Mouse (Mus musculus): ENCODE data around the gene Ell3.
"Not testable (repeated sequence)": the region's sequence is repeated elsewhere in the genome, so short reads cannot be mapped to it uniquely, and the experiment has no call there.

DNA sequence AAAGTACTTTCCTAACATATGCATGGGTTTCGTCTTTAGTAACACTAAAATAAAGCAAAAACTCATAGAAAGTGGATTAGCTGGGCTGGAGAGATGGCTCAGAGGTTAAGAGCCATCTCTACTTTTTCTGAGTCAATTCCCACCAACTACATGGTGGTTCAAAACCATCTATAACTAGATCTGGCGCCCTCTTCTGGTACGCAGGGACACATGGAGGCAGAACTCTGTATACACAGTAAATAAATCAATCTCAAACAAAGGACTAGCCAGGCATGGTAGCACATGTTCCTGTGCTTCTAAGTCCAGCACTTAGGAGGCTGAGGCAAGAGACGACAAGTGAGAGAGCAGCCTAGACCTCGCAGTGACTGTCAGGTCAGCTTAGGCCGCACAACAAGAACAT is 24.9 kb upstream of the Ell3 start:
- TF ChIP-seq POLR2A (IDR thresholded peaks at IDR 0.05; ENCODE audit: low read depth, low read length); CTCF (IDR thresholded peaks at IDR 0.05; ENCODE audit: extremely low read depth, insufficient read depth, insufficient read length, insufficient replicate concordance): not testable (repeated sequence)
